Mouse (Mus musculus) retina, postnatal 1 day (tissue): Measurements from ENCODE around the gene Tent4b.
A peak's percentile ranks its signal among the peaks of the same experiment; 100 is the strongest.
"Not testable (repeated sequence)": the region's sequence is repeated elsewhere in the genome, so short reads cannot be mapped to it uniquely, and the experiment has no call there.

Experiments
- DNase-seq: peaks from one replicate; pipeline ENCODE4 v3.0.0-alpha.2; 2012

Tent4b gene

DNA sequence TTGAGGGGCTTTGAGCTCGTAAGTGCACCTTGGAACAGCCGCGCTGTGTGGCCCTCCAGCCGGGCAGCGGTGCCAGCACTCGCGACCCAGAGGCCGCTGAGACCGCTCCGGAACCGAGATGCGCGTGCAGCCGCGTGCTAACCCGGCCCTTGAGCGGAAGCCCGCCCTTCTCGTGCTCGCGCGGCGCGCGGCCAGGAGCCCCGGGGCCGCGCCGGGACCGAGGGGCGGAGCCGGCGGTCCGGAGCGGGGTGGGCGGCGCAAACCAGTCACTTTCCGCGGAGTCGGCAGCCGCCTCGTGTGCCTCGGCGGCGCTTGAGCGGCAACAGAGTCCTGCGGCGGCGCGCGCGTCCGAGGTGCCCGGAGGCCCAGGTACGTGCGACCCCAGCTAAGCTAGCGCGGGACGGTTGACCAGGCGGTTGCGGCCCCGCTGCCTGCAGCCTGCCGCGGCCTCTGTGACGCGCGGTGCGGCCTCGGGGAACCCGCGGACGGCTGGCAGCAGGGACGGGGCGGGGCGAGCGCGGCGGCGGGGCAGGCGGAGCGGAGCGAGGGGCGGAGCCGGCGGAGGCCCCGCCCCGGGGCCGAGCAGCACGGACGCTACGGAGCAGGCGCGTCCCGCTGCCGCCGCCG, at the start of gene Tent4b:
TSS of gene Tent4b (plus strand) at position 269 of the 627 bp plus-strand sequence.
- peak; percentile 92 for DNase-seq

DNA sequence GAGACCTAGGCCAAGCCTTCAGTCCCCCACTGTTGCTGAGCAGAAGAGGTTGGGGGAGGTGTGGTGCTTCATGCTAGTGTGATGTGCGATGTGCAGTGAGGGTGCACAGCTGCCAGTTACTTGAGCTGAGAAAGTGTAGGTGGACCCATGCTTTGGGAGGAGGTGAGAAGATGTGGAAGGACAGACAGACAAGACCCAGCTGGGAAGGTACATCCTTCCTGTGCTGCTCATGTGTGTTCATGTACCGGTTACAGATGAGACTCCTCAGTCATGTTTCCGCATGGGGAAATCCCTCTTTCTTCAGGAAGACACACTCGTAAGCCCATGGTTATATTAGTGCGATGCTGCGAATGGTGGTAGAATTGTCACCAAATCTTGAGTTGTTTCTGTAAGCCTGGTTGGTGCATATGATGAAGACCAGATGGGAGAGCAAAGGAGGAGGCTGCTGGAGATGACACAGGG, 48.1 kb upstream of the Tent4b start:
- DNase-seq = no peak

DNA sequence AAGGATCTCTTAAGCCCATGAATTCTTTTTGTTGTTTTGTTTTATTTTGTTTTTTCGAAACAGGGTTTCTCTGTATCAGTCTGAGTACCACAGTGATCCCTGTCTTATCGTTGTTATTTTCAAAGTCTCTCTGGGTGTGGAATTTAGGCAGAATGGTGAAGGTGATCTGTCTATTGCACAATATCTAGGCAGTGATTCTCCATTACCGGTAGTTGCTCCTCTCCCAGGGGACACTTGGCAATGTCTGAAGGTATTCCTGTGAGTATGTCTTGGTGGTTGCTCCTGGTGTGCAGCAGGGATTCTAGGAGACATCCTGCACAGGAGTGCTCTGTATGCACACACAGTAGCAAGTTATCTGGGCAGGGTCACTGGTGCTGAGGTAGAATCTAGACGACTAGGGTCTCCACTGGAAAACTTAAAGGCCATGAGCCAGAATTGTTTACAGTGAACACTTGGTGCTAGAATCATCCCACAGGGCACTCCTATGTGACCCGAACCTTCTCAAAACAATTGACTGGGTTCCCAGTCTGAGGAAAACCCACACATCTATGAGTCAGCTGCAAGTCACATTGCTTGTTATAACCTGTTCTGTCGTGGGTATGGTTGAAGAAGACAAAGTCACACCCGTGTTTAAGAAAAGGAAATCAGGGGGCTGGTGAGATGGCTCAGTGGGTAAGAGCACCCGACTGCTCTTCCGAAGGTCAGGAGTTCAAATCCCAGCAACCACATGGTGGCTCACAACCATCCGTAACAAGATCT, 38.6 kb upstream of the Tent4b start:
- no peak for DNase-seq

DNA sequence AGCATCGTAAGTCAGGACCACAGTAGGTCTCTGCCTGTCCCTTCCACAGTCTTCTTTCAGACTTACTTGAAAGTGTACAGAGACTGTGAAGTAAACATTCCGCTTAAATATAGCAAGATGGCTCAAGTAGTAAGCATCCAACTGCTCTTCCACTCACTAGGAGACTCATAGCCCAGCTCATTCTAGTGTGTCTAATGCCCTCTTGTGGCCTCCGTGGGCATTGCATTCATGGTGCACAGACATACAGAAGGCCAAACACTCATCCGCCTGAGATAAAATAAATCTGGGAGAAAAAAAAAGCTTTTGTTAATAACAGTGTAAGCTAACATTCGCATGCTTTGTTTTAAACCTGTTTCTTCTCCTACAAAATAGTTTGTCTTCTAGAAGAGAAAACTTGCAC, 37.6 kb upstream of the Tent4b start:
- DNase-seq = peak; percentile 75

DNA sequence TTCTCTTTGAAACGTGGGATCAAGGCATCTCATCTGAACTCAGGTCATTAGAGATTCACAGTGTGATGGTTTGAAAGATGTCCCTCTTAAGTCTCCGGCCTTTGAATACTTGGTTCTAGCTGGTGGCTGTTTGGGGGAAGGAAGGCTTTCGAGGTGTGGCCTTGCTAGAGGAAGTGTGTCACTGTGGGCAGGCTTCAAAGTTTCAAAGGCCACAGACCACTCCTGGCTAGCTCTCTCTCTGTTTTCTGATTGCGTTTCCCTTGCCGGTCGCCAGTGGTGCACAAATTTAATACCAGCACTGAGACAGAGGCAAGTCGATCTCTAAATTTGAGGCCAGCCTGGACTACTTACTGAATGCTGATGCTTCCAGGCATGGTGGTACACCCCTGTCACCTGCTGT, 23.7 kb upstream of the Tent4b start:
- no peak for DNase-seq

DNA sequence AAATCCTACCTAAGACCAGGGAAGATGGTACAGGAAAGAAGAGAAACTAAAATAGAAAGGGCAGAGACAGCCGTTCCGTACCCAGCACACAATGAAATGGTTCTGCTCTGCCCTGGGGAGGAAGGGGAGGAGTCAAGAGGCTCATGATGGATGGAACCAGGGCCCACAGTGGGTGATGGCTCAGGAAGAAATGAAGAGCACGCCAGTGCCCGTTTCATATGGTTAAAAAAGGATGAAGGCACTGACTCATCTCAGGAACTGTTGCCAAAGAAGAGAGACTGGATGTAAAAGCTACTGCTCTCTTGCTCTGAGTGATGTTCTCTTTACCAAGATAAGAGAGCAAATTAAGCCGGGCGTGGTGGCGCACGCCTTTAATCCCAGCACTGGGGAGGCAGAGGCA, 21.7 kb upstream of the Tent4b start:
- no peak for DNase-seq

DNA sequence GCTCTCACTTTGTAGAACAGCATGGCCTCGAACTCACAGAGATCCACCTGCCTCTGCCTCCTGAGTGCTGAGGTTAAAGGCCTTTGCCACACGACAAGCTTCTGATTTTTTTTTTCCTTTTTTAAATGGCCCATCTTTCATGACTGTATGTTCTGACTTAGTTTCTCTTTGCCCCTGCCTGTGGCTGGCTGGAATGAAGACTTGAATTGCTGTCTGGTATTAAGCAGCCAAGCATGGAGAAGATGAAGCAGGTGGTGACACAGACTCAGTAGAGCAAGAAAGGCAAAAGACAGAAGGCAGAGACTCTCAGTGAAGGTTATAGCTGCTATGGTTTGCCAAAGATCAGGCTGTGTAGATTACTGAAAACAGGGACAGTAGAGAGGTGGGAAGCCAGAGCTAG, 15.9 kb upstream of the Tent4b start:
- no peak for DNase-seq

DNA sequence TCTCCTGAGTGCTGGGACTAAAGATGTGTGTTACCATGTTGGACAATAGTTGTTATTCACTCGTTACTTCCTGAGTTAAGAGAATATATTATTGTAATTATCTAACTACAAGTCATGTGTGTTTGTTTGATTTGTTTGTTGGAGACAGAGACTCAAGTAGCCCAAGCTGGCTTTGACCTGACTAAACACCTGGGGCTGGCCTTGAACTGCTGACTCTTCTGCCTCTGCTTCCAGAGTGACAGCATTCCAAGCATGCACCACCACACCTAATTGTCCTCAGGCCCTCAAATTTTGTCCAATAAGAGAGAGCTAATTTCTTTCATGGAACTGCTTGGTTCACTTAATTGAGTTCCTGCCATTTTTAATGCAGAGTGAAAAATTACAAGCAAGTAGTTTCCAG, 14.1 kb upstream of the Tent4b start:
- no peak for DNase-seq

DNA sequence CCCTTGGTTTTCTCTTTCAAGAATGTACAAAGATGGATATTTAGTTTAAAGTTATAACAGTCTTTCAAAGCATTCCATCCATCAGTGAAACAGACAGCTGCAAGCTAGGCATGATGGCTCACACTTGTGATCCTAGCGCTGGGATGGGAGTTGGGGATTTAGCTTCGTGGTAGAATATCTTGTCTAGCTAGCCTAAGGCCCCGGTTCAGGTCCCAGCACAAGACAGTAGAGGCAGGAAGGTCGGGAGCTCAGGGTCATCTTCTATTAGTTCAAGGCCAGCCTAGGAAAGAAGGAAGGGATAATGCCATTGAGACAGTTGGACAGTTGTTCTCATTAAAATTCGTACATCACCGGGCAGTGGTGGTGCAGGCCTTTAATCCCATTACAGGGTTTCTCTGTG, 13.3 kb upstream of the Tent4b start:
- DNase-seq = no peak

DNA sequence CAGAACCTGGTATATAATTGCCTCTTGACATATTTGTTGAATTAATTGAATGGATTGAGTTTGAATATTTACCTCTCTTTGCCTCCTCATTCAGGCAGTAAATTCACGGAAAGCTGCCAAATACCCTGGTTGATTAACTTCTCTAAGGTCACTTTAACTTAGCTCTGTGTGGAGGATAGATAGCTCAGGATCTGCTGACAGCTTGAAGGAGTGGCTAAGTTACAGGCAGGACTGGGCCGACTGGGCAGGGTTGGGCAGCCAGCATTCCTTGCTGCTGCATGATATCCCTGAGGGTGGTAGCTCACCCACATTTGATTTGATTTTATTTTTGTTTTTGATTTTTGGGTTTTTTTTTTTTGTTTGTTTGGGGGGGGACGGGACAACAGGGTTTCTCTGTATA, 1.7 kb upstream of the Tent4b start:
- DNase-seq = no peak

DNA sequence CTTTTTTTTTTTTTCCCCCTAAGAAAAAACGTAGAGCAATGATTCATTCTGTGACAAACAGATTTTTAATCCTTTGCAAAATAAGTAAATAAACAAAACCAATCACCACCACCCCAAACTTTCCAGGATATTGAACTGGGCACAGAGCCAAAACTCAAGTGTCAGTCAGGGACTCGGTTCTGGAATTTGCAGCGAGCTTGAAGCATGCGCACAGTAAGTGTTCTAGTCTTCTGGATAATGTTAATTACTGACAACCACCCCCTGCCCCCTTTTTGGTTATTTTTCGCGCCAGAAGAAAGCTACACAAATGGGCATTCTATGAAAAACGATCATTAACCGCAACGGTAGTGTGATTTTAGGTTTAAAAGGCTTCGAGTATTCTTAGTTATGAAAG, 465 bp upstream of the Tent4b start:
- DNase-seq = peak; percentile 70

DNA sequence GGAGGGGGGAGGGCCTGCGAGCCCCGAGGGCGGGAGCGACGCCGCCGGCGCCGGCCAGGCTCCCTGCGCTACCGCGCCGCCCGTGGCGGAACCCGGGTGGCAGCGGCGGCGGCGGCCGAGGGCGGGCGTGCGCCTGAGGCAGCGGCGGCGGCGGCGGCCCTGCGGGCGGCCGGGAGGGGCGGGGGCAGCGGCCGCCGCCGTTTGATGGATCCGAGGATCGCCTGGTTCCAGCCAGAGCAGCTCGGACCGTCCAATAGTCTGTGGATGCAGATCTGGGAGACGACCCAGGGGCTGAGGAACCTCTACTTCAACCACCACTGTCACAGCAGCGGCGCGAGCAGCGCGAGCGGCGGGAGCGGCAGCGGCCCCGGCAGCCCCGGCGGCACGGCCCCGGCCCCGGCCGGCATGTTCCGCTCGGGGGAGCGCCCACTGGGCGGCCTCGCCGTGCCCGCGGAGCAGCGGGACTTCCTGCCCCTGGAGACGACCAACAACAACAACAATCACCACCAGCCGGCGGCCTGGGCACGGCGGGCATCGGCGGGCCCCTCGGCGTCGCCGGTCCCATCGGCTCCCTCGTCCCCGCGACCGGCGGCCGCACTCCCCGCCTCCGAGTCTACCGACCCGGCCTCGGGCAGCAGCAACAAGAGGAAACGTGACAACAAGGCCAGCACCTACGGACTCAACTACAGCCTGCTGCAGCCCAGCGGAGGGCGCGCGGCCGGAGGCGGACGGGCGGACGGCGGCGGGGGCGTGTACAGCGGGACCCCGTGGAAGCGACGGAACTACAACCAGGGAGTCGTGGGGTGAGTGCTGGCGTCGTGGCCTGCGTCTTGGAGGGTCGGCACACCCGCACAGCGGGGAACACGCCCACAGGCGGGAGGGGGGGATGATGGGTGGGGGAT, 938 bp downstream of the Tent4b start:
- peak; percentile 64 for DNase-seq

DNA sequence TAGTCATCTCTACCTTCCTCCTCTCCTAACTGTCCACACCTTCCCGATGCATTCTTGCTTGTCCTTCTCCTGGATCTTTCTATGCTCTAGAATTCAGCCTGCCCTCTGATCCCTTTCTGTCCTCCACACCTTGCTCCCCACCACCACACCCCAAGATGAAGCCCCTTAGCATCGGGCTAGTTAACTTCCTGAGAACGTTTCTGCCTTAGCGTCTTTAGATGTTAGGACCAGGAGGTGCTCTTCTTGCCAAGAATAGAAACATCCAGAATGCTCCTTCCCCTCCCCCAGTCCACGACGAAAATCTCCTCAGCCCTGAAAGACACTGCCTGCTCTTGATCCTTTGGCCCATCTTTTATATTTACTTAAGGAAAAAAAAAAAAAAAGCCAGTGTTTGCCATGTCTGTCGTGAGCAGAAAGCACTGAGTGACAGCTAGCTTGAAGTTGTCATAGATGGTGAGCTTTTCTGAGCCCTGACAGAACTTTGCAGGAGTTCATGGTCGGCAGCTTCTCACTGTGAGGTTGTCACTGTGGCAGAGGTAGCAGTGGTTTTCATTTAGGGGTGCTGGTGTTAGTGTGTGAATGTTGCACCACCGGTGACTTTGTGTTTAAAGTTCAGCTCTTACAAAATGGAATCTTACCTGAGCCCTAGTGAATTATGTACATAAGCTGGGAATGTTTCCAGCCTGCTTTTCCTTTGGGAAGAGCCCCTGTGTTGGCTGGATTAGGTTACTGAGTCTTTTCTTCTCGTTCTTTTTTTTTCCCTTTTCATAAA, 1.9 kb downstream of the Tent4b start:
- peak; percentile 17 for DNase-seq

DNA sequence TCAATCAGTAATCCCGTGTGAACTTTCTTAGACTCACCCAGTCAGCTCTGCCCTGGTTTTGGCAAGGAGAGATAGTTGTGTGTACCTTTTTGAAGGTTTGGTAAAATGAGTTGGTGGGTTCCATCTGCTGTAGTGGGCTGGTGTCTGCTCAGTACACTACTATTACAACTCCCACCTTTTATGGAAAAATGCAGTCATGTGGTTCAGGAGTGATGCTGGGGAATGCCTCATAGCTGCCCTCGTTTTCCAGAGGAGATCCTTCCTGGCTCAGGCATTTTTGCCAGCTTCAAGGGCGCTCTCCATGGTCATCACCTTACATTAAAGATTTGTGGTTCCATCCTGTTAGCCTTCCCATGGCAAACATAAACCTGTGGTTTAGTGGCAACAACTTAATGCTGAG, 2.6 kb downstream of the Tent4b start:
- DNase-seq = no peak

DNA sequence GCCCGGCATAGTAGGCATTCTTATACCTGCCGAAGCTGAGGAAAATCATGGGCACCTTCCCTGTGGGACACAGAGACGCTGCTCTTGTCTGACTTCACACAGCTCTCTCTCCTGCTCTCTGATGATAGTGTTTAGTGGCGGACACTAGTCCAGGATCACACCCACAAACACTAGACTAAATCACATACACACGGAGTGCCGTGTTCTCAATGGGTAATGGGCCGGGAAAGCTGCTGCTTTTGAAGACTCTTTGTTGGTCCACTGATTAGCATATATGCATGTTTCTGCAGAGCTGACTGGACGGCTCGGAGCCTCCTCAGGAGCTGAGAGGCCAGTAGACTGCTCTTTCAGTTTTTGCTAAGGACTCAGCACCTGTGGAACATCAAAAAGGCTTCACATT, 7.0 kb downstream of the Tent4b start:
- DNase-seq = no peak

DNA sequence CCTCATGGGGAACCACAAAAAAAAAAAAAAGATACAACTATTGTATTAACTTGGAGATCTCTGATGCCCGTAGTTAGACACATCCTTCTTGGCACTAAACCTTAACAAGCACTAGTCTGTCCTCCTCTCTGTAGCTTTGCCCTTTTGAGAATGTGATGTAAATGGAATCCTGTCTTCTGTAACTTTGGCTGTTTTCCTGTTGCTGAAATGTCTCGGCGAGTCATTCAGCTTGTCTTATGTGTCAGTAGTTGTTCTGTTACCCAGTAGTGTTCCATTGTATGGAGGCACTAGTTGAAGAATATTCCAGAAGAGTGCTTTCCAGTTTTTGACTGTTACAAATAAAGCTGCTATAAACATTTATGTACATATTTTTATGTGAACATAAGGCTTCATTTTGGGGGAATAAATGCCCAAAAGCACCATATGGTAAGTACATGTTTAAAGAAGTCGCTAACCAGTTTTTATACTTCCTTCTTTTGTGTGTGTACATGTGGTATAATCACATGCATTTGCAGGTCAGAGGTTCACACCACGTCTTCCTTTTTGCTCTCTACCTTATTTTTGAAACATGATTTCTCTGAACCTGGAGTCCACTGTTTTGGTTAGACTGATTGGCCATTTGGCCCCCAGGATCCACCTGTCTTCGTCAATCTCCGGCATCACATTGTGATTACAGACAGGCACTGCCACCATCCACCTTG, 8.3 kb downstream of the Tent4b start:
- DNase-seq = no peak

DNA sequence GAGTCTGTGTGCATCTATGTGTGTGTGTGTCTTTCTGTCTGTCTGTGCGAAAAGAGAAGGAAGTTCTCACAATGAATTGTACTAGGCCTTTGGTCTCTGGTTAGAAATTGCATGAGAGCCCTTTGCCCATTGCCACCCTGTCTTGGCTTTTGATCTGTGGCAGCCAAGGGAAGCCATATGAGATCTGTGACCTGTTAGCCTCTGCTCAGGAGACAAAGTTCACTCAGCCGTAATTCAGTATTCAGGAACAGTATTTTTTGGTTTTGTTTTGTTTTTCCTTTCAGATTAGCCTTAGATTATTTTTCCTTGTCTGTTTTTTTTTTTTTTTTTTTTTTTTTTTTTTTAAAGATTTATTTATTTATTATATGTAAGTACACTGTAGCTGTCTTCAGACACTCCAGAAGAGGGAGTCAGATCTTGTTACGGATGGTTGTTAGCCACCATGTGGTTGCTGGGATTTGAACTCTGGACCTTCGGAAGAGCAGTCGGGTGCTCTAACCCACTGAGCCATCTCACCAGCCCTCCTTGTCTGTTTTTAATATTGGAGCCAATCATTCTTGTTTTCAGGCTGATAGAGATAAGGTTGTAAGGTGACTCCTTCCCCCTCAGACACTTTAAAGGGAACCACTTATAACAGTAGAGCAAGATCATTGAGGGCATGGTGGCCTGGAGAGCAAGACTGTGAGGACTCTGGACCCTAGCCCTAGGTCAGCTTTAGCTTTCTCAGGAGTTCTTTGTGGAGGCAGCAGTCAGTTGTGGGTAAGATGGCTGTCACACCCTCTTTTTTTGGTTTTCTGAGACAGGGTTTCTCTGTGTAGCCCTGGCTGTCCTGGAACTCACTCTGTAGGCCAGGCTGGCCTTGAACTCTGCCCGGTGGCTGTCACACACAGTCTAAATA, 11.2 kb downstream of the Tent4b start:
- not testable (repeated sequence) for DNase-seq

DNA sequence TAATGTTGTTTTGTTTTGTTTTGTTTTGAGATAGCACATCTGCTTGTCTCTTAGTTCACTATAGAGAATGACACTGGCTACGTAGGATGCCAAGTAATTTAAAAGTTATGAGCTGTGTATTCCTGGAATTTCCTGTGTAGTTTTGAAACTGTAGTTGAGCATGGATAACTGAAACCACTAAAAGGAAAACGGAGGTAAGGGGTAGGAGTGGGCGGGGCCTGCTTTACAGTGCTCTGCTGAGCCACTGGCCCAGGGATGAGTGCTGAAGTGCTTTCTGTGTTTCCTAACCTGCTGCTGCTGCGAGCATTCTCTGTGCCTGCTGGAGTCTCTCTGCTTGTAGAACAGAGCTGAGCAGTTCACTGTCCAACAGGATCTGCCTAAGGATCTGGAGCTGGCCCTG, 22.3 kb downstream of the Tent4b start:
- DNase-seq = no peak

DNA sequence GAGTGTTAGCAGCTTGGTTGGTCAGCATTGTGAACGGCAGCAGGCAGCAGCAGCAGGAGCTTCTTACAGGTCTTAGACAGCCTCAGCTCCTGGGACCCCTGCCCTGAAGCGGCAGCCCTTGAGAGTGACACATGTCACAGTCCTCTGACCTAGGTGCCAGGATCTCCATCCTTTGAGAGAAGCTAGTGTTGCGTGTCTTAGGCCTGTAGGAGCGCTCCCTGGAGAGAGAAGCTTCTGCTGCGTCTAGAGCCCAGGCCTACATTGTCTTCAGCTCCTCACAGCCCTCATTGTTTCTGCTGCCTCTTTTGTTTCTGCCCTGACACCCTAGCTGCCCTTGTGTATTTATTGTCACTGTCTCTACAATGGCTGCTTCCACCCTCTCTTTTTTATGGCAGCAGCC, 26.3 kb downstream of the Tent4b start:
- peak; percentile 75 for DNase-seq

DNA sequence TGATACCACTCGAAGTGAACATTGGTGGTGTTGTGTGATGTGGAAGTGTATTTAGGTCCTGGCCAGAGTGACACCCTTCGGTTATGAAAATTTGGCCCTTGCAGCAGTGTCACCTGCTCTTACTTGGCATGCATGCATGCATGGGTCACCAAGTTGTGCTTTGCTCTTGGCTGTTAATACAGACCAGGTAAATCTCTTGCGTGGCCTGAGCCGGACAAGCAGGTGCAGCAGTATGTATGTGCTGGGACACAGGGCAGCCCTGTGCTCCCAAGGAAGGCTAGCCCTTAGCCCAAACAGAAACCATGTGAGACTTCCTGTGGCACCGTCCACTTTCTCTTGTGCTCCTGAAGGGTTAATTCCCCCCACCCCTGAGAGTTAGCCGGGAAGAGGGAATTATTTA, 28.8 kb downstream of the Tent4b start:
- no peak for DNase-seq

DNA sequence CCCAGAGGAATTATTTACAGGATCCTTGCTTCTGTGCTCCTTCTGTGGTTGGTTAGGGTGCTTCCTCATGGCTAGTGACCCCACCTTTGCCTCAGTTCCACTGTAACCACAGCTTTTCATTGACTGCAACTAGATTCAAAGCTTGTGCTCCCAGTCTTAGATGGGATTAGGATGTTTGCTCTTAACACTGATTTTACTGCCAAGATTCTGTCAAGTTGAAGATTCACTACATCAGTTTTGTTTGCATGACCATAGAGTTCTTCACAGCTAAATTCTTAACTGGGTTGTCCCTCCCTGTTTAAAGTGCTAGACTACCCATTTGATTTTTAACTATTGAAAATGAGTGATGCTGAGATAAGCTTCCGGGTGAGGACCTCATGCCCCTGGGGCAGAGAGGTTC, 29.3 kb downstream of the Tent4b start:
- DNase-seq = no peak
